Mouse (Mus musculus): Measurements from ENCODE around the gene Polh. TPM values are rescaled to one million over a fixed set of nuclear protein-coding genes. Genes with fewer than 3 reads are reported as not detected.

Gene Polh
- polyA plus RNA-seq, 1 experiment: 28.1 TPM

- TF ChIP-seq CTCF (IDR thresholded peaks at IDR 0.05; ENCODE audit: low read depth, low read length): no peak
- TF ChIP-seq POLR2A (IDR thresholded peaks at IDR 0.05; ENCODE audit: insufficient read depth, low read length): no peak
- no peak for TF ChIP-seq EP300 (IDR thresholded peaks at IDR 0.05; ENCODE audit: insufficient read depth, low read depth, low read length)
- no peak overlapping the region for H3K4me3 ChIP-seq (ENCODE audit: low read depth, low read length)
- no peaks in the 10 kb centered on the region for H3K9me3 ChIP-seq (replicated peaks; ENCODE audit: control insufficient read depth, insufficient read depth, low read length, poor library complexity, severe bottlenecking)
- H3K27ac ChIP-seq (ENCODE audit: insufficient read depth, low read length): no peak overlapping the region
- H3K36me3 ChIP-seq (ENCODE audit: control insufficient read depth, insufficient read depth, low read length, poor library complexity, severe bottlenecking): peaks cover 74% of the 10 kb centered on the region
- H3K4me1 ChIP-seq (ENCODE audit: control insufficient read depth, insufficient read depth, low read length): no peaks in the 10 kb centered on the region
- no peaks in the 10 kb centered on the region for H3K27me3 ChIP-seq (ENCODE audit: control insufficient read depth, insufficient read depth, low read length, poor library complexity, severe bottlenecking)
- no peak overlapping the region for H3K9ac ChIP-seq (ENCODE audit: low read depth, poor library complexity, severe bottlenecking)
Measured at GRCm38 (mm10) chr17:46236067-46236466, 33.6 kb upstream of the Polh start.

GRCm38 (mm10) chr17:46227576-46227975 lies 25.1 kb upstream of the Polh start:
- no peaks in the 10 kb centered on the region for H3K4me1 ChIP-seq (ENCODE audit: control insufficient read depth, insufficient read depth, low read length)
- H3K9me3 ChIP-seq (replicated peaks; ENCODE audit: control insufficient read depth, insufficient read depth, low read length, poor library complexity, severe bottlenecking): no peaks in the 10 kb centered on the region
- TF ChIP-seq CTCF (IDR thresholded peaks at IDR 0.05; ENCODE audit: low read depth, low read length): no peak
- TF ChIP-seq EP300 (IDR thresholded peaks at IDR 0.05; ENCODE audit: insufficient read depth, low read depth, low read length): no peak
- no peak for TF ChIP-seq POLR2A (IDR thresholded peaks at IDR 0.05; ENCODE audit: insufficient read depth, low read length)
- no peak overlapping the region for H3K27ac ChIP-seq (ENCODE audit: insufficient read depth, low read length)
- H3K27me3 ChIP-seq (ENCODE audit: control insufficient read depth, insufficient read depth, low read length, poor library complexity, severe bottlenecking): no peaks in the 10 kb centered on the region
- H3K9ac ChIP-seq (ENCODE audit: low read depth, poor library complexity, severe bottlenecking): no peak overlapping the region
- H3K36me3 ChIP-seq (ENCODE audit: control insufficient read depth, insufficient read depth, low read length, poor library complexity, severe bottlenecking): peaks cover 87% of the 10 kb centered on the region
- H3K4me3 ChIP-seq (ENCODE audit: low read depth, low read length): no peak overlapping the region

- Histone ChIP-seq H3K9me3 (replicated peaks; ENCODE audit: control insufficient read depth, insufficient read depth, low read length, poor library complexity, severe bottlenecking) (no peaks in the 10 kb centered on the region), H3K27me3 (ENCODE audit: control insufficient read depth, insufficient read depth, low read length, poor library complexity, severe bottlenecking) (no peaks in the 10 kb centered on the region), H3K9ac (ENCODE audit: low read depth, poor library complexity, severe bottlenecking) (no peak overlapping the region), H3K4me1 (ENCODE audit: control insufficient read depth, insufficient read depth, low read length) (no peaks in the 10 kb centered on the region), H3K27ac (ENCODE audit: insufficient read depth, low read length) (no peak overlapping the region), H3K36me3 (ENCODE audit: control insufficient read depth, insufficient read depth, low read length, poor library complexity, severe bottlenecking) (peaks cover 92% of the 10 kb centered on the region), H3K4me3 (ENCODE audit: low read depth, low read length) (no peak overlapping the region)
- TF ChIP-seq EP300 (IDR thresholded peaks at IDR 0.05; ENCODE audit: insufficient read depth, low read depth, low read length): no peak
- TF ChIP-seq POLR2A (IDR thresholded peaks at IDR 0.05; ENCODE audit: insufficient read depth, low read length): no peak
- TF ChIP-seq CTCF (IDR thresholded peaks at IDR 0.05; ENCODE audit: low read depth, low read length): no peak
Measured at GRCm38 (mm10) chr17:46221601-46222000, 19.2 kb upstream of the Polh start.

- H3K27me3 ChIP-seq (ENCODE audit: control insufficient read depth, insufficient read depth, low read length, poor library complexity, severe bottlenecking): no peaks in the 10 kb centered on the region
- H3K36me3 ChIP-seq (ENCODE audit: control insufficient read depth, insufficient read depth, low read length, poor library complexity, severe bottlenecking): peaks cover 83% of the 10 kb centered on the region
- H3K4me3 ChIP-seq (ENCODE audit: low read depth, low read length): no peak overlapping the region
- no peak overlapping the region for H3K27ac ChIP-seq (ENCODE audit: insufficient read depth, low read length)
- no peak overlapping the region for H3K9ac ChIP-seq (ENCODE audit: low read depth, poor library complexity, severe bottlenecking)
- no peaks in the 10 kb centered on the region for H3K4me1 ChIP-seq (ENCODE audit: control insufficient read depth, insufficient read depth, low read length)
- H3K9me3 ChIP-seq (replicated peaks; ENCODE audit: control insufficient read depth, insufficient read depth, low read length, poor library complexity, severe bottlenecking): no peaks in the 10 kb centered on the region
- TF ChIP-seq POLR2A (IDR thresholded peaks at IDR 0.05; ENCODE audit: insufficient read depth, low read length) (no peak), EP300 (IDR thresholded peaks at IDR 0.05; ENCODE audit: insufficient read depth, low read depth, low read length) (no peak), CTCF (IDR thresholded peaks at IDR 0.05; ENCODE audit: low read depth, low read length) (no peak)
Measured at GRCm38 (mm10) chr17:46210550-46210949, 8.1 kb upstream of the Polh start.

- H3K4me3 ChIP-seq (ENCODE audit: low read depth, low read length): no peak overlapping the region
- H3K27me3 ChIP-seq (ENCODE audit: control insufficient read depth, insufficient read depth, low read length, poor library complexity, severe bottlenecking): no peaks in the 10 kb centered on the region
- no peaks in the 10 kb centered on the region for H3K4me1 ChIP-seq (ENCODE audit: control insufficient read depth, insufficient read depth, low read length)
- no peaks in the 10 kb centered on the region for H3K9me3 ChIP-seq (replicated peaks; ENCODE audit: control insufficient read depth, insufficient read depth, low read length, poor library complexity, severe bottlenecking)
- H3K36me3 ChIP-seq (ENCODE audit: control insufficient read depth, insufficient read depth, low read length, poor library complexity, severe bottlenecking): peaks cover 58% of the 10 kb centered on the region
- TF ChIP-seq POLR2A (IDR thresholded peaks at IDR 0.05; ENCODE audit: insufficient read depth, low read length): no peak
- TF ChIP-seq EP300 (IDR thresholded peaks at IDR 0.05; ENCODE audit: insufficient read depth, low read depth, low read length): no peak
- TF ChIP-seq CTCF (IDR thresholded peaks at IDR 0.05; ENCODE audit: low read depth, low read length): no peak
- H3K27ac ChIP-seq (ENCODE audit: insufficient read depth, low read length): no peak overlapping the region
- no peak overlapping the region for H3K9ac ChIP-seq (ENCODE audit: low read depth, poor library complexity, severe bottlenecking)
Measured at GRCm38 (mm10) chr17:46206676-46207075, 4.2 kb upstream of the Polh start.

- Histone ChIP-seq H3K4me1 (ENCODE audit: control insufficient read depth, insufficient read depth, low read length) (no peaks in the 10 kb centered on the region), H3K9ac (ENCODE audit: low read depth, poor library complexity, severe bottlenecking) (peak overlapping the region; percentile 94), H3K27me3 (ENCODE audit: control insufficient read depth, insufficient read depth, low read length, poor library complexity, severe bottlenecking) (no peaks in the 10 kb centered on the region), H3K9me3 (replicated peaks; ENCODE audit: control insufficient read depth, insufficient read depth, low read length, poor library complexity, severe bottlenecking) (no peaks in the 10 kb centered on the region), H3K36me3 (ENCODE audit: control insufficient read depth, insufficient read depth, low read length, poor library complexity, severe bottlenecking) (peaks cover 39% of the 10 kb centered on the region), H3K27ac (ENCODE audit: insufficient read depth, low read length) (peak overlapping the region; percentile 21), H3K4me3 (ENCODE audit: low read depth, low read length) (peak overlapping the region; percentile 94)
- TF ChIP-seq CTCF (IDR thresholded peaks at IDR 0.05; ENCODE audit: low read depth, low read length): no peak
- no peak for TF ChIP-seq EP300 (IDR thresholded peaks at IDR 0.05; ENCODE audit: insufficient read depth, low read depth, low read length)
- no peak for TF ChIP-seq POLR2A (IDR thresholded peaks at IDR 0.05; ENCODE audit: insufficient read depth, low read length)
Measured at GRCm38 (mm10) chr17:46203078-46203477, 633 bp upstream of the Polh start.
